Mouse (Mus musculus) CH12.LX (cell line): ENCODE data around the gene Gm20604. TPM values are rescaled to one million over a fixed set of nuclear protein-coding genes. Genes with fewer than 3 reads are reported as not detected.
A peak's percentile ranks its signal among the peaks of the same experiment; 100 is the strongest.

Experiments
- DNase-seq: peaks from one replicate; pipeline ENCODE4 v3.0.0-alpha.2; 2013; ENCODE audit errors: extremely low read depth
- H3K27ac ChIP-seq: 2 replicates; pipeline ENCODE4 v1.5.1; 2012; ENCODE audit warnings: low read depth, mild to moderate bottlenecking, control low read depth, moderate library complexity; ENCODE audit not compliant: insufficient read depth
- H3K27me3 ChIP-seq: replicated peaks from 2 replicates; pipeline ENCODE3; 2012; ENCODE audit warnings: inconsistent platforms
- H3K36me3 ChIP-seq, 2 experiments: replicated peaks in 1 of 2; 2 replicates each; pipeline versions ENCODE3 to v1.6.1; 2012; ENCODE audit warnings: inconsistent platforms in 1 of 2, low read length in 1 of 2, mild to moderate bottlenecking in 1 of 2, mixed read lengths in 1 of 2, moderate library complexity in 1 of 2; ENCODE audit not compliant: control insufficient read depth in 1 of 2, insufficient read depth in 1 of 2
- H3K4me1 ChIP-seq, 2 experiments: 2 replicates each; pipeline ENCODE4 v1.6.1; 2012; ENCODE audit warnings: inconsistent platforms in 1 of 2, moderate library complexity in 1 of 2; ENCODE audit not compliant: insufficient read depth in 2 of 2, control insufficient read depth in 1 of 2
- H3K4me2 ChIP-seq: 2 replicates; pipeline ENCODE4 v1.6.1; 2012; ENCODE audit warnings: low read depth, mild to moderate bottlenecking, control low read depth; ENCODE audit not compliant: poor library complexity, insufficient read depth, severe bottlenecking
- H3K4me3 ChIP-seq, 3 experiments: fragments of 150-350 bp in 1 of 3; sonication (generic) in 1 of 3; replicated peaks in 1 of 3; 2 replicates each; pipeline versions ENCODE3 to v1.5.1; 2011 to 2012; ENCODE audit warnings: low read depth in 2 of 3, low read length in 2 of 3, mild to moderate bottlenecking in 2 of 3, moderate library complexity in 2 of 3, control low read depth in 1 of 3, improper control_type of control experiment in 1 of 3, inconsistent platforms in 1 of 3, mixed read lengths in 1 of 3; ENCODE audit not compliant: poor library complexity in 1 of 3
- H3K79me2 ChIP-seq: replicated peaks from 2 replicates; pipeline ENCODE4 v1.6.1; 2012; ENCODE audit warnings: mild to moderate bottlenecking, moderate library complexity; ENCODE audit not compliant: control insufficient read depth, poor library complexity, insufficient read depth, severe bottlenecking; ENCODE audit errors: extremely low read depth
- H3K9ac ChIP-seq: 2 replicates; pipeline ENCODE4 v1.6.1; 2012; ENCODE audit warnings: low read depth, mild to moderate bottlenecking, control low read depth, moderate library complexity; ENCODE audit not compliant: insufficient read depth
- H3K9me3 ChIP-seq: replicated peaks from 2 replicates; pipeline ENCODE3; 2012; ENCODE audit warnings: low read length, inconsistent platforms, mixed read lengths
- BHLHE40 ChIP-seq: IDR thresholded peaks from 2 replicates; pipeline ENCODE4 v1.6.1; 2011; ENCODE audit warnings: mild to moderate bottlenecking, low read depth, low read length, improper control_type of control experiment
- CTCF ChIP-seq, 2 experiments: IDR thresholded peaks in 1 of 2; conservative IDR thresholded peaks in 1 of 2; 2 replicates each; pipeline ENCODE4 v1.5.1; 2011 to 2012; ENCODE audit warnings: low read depth in 2 of 2, low read length in 2 of 2, improper control_type of control experiment in 1 of 2, inconsistent platforms in 1 of 2, mild to moderate bottlenecking in 1 of 2, moderate library complexity in 1 of 2
- E2F4 ChIP-seq: IDR thresholded peaks from 2 replicates; pipeline ENCODE4 v1.6.1; 2011; ENCODE audit warnings: low read depth, low read length, improper control_type of control experiment; ENCODE audit not compliant: insufficient replicate concordance
- ELF1 ChIP-seq: IDR thresholded peaks from 2 replicates; pipeline ENCODE4 v1.6.1; 2014; ENCODE audit warnings: low read depth, mild to moderate bottlenecking, inconsistent platforms, low read length, improper control_type of control experiment
- HCFC1 ChIP-seq: IDR thresholded peaks from 2 replicates; pipeline ENCODE4 v1.6.1; 2012; ENCODE audit warnings: low read depth, mild to moderate bottlenecking, inconsistent platforms, low read length, improper control_type of control experiment
- JUN ChIP-seq: IDR thresholded peaks from 2 replicates; pipeline ENCODE4 v1.6.1; 2011; ENCODE audit warnings: low read depth, mild to moderate bottlenecking, low read length, improper control_type of control experiment, moderate library complexity; ENCODE audit not compliant: insufficient read depth
- JUND ChIP-seq: conservative IDR thresholded peaks from 2 replicates; pipeline ENCODE4 v1.6.1; 2011; ENCODE audit warnings: low read depth, low read length, improper control_type of control experiment
- KAT2A ChIP-seq: IDR thresholded peaks from 2 replicates; pipeline ENCODE4 v1.6.1; 2012; ENCODE audit warnings: low read length, improper control_type of control experiment, inconsistent platforms; ENCODE audit not compliant: insufficient replicate concordance
- MAX ChIP-seq: IDR thresholded peaks from 2 replicates; pipeline ENCODE4 v1.6.1; 2011; ENCODE audit warnings: low read length, improper control_type of control experiment
- MAZ ChIP-seq: IDR thresholded peaks from 2 replicates; pipeline ENCODE4 v1.6.1; 2012; ENCODE audit warnings: low read depth, mild to moderate bottlenecking, inconsistent platforms, low read length, improper control_type of control experiment, moderate library complexity
- MXI1 ChIP-seq: IDR thresholded peaks from 2 replicates; pipeline ENCODE4 v1.6.1; 2011; ENCODE audit warnings: mild to moderate bottlenecking, low read depth, low read length, improper control_type of control experiment
- NELFE ChIP-seq: IDR thresholded peaks from 2 replicates; pipeline ENCODE4 v1.6.1; 2011; ENCODE audit warnings: low read depth, low read length, improper control_type of control experiment
- POLR2A ChIP-seq: IDR thresholded peaks from 2 replicates; pipeline ENCODE4 v1.6.1; 2011; ENCODE audit warnings: low read depth, mild to moderate bottlenecking, improper control_type of control experiment, low read length
- POLR2AphosphoS2 ChIP-seq: IDR thresholded peaks from 2 replicates; pipeline ENCODE4 v1.6.1; 2011; ENCODE audit warnings: low read depth, low read length, improper control_type of control experiment
- RAD21 ChIP-seq: IDR thresholded peaks from 2 replicates; pipeline ENCODE4 v1.6.1; 2011; ENCODE audit warnings: low read depth, mild to moderate bottlenecking, low read length, improper control_type of control experiment, moderate library complexity
- SIN3A ChIP-seq: IDR thresholded peaks from 2 replicates; pipeline ENCODE4 v1.6.1; 2012; ENCODE audit warnings: low read length, improper control_type of control experiment, inconsistent platforms
- SMC3 ChIP-seq: IDR thresholded peaks from 2 replicates; pipeline ENCODE4 v1.6.1; 2011; ENCODE audit warnings: low read depth, low read length, improper control_type of control experiment
- TCF12 ChIP-seq: IDR thresholded peaks from 2 replicates; pipeline ENCODE4 v1.6.1; 2014; ENCODE audit warnings: low read depth, mild to moderate bottlenecking, inconsistent platforms, low read length, improper control_type of control experiment
- UBTF ChIP-seq: IDR thresholded peaks from 2 replicates; pipeline ENCODE4 v1.6.1; 2012; ENCODE audit warnings: low read depth, mild to moderate bottlenecking, inconsistent platforms, low read length, improper control_type of control experiment, moderate library complexity
- USF1 ChIP-seq: IDR thresholded peaks from 2 replicates; pipeline ENCODE4 v1.6.1; 2014; ENCODE audit warnings: low read depth, mild to moderate bottlenecking, inconsistent platforms, low read length, improper control_type of control experiment
- ZC3H11A ChIP-seq: IDR thresholded peaks from 2 replicates; pipeline ENCODE4 v1.6.1; 2012; ENCODE audit warnings: low read depth, mild to moderate bottlenecking, inconsistent platforms, low read length, improper control_type of control experiment
- ZKSCAN1 ChIP-seq: IDR thresholded peaks from 2 replicates; pipeline ENCODE4 v1.6.1; 2012; ENCODE audit warnings: low read depth, inconsistent platforms, low read length, improper control_type of control experiment, borderline replicate concordance
- ZMIZ1 ChIP-seq: IDR thresholded peaks from 2 replicates; pipeline ENCODE4 v1.6.1; 2012; ENCODE audit warnings: low read depth, mild to moderate bottlenecking, inconsistent platforms, low read length, improper control_type of control experiment
- dilution Hi-C: fragments of 300-500 bp; cut with MboI; formaldehyde crosslinking; loops from 2 replicates; pipeline ENCODE4 v1.14.3; 2020; ENCODE audit warnings: low sequenced_read_pairs; ENCODE audit not compliant: extremely low pct_unique_long_range_greater_than_20kb, extremely low pct_ligation_motif_present
- in situ Hi-C: fragments of 300-500 bp; cut with MboI; formaldehyde crosslinking; loops from 3 replicates; pipeline ENCODE4 v1.14.3; 2019; ENCODE audit warnings: low sequenced_read_pairs, low pct_ligation_motif_present, low pct_unique_long_range_greater_than_20kb, mixed read lengths
- polyA plus RNA-seq: library from polyadenylated mRNA; unstranded; fragments of >175 nt; gene quantifications from 2 replicates; pipeline ENCODE4 v1.2.1, GENCODE M21; 2012; ENCODE audit warnings: low read depth; ENCODE audit not compliant: insufficient read length
- total RNA-seq, 2 experiments: library from RNA; depleted of rRNA; stranded (reverse); fragments of 300-350 nt in 1 of 2; fragments of >200 nt in 1 of 2; gene quantifications; 2 replicates each; pipeline ENCODE4 v1.2.3; 2012 to 2014

Gm20604 gene
- total and polyA plus RNA-seq, 3 experiments: 5.7 to 14.4 (median 11.3) TPM

DNA sequence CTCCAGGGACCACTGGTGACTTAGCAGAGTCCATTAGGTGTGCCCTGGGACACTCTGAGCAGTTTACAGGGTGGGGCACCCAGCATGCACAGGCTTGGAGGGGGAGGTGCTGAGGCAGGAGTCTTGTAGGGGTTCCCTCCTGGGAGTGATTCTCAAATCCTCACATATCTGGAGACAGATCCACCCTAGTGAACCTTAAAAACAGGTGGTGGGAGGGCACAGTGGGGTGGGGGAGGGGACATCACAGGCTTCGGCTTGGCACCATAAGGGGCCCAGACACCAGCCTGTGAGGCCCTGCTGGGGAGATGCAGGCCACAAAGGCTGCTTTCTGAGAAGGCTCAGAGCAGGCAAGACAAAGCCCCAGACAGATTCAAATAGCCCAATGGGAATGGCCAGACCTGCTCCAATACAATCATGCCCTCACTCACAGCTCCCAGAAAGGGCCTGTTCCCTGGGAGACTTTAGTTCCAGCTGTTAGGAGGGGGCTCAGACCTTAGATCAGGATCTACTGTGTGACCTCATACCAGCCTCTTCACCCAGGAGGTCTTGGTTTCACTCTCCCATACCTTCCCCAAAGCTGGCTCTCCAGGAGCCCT is 60.3 kb downstream of the Gm20604 start (continued):
- TF ChIP-seq ELF1: no peak
- no peak for TF ChIP-seq ZMIZ1
- no peak for TF ChIP-seq ZKSCAN1
- TF ChIP-seq NELFE: 0 out of 2 replicates have a peak, but pooled peaks have one; percentile 13
- no peak for TF ChIP-seq ZC3H11A
- TF ChIP-seq MXI1: peak; percentile 50; the same call in 1 of the 2 replicates
- TF ChIP-seq CTCF (conservative IDR thresholded peaks at IDR 0.05 in 1 of 2, IDR thresholded peaks at IDR 0.05 in 1 of 2; ENCODE audit: low read depth in 2 of 2, low read length in 2 of 2): no peak
- no peak for TF ChIP-seq JUN

DNA sequence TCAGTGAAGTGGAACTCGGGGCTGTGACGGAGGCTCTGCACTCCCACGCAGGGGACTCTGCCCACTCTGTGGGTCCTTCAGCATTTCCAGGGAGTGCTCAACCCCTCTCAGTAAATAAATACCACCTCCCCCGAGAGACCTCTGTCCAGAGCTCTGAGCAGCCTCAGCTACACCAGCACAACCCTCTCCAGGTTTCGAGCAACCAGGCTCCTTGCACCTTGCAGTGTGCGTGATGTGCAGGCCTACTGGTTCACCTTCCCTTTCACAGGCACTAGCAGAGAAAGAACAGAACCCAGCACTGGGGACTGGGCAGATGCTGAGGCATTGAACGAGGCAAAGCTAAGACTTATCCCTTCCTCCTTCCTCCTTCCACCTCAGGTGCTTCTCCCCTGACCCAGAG is 61.1 kb downstream of the Gm20604 start:
- Histone ChIP-seq H3K79me2 (peaks cover 63% of the 10 kb centered on the region), H3K27ac (peak overlapping the region; percentile 97), H3K4me2 (peak overlapping the region; percentile 79), H3K36me3 (peaks cover 0 to 23% of the 10 kb centered on the region in 2 experiments), H3K9ac (peak overlapping the region; percentile 75; the same call in 1 of the 2 replicates), H3K9me3 (no peaks in the 10 kb centered on the region), H3K27me3 (no peaks in the 10 kb centered on the region), H3K4me3 (peak overlapping the region in 1 of 3 experiments; percentile 22), H3K4me1 (peaks cover 48 to 98% of the 10 kb centered on the region in 2 experiments)
- TF ChIP-seq E2F4 (no peak), SMC3 (no peak), POLR2AphosphoS2 (no peak), UBTF (no peak), MAX (no peak), ELF1 (no peak), MAZ (no peak), USF1 (no peak), KAT2A (no peak), ZMIZ1 (no peak), TCF12 (no peak), RAD21 (no peak), POLR2A (no peak), SIN3A (no peak), JUND (no peak), BHLHE40 (no peak), NELFE (no peak), HCFC1 (no peak)
- no peak for DNase-seq
- dilution Hi-C loops (no loop called here), in situ Hi-C loops (loop anchor here (10.0 kb wide), 1 partner anchor 53 kb away; no protein-coding TSS in a partner anchor)
